Mouse (Mus musculus) kidney, postnatal 10 days (tissue): ENCODE measurements at regions not wholly inside any gene's neighbourhood (a gene's known extent, or its start where the extent isn't known, plus 50 kb on each side); places are given as distances from the start of the nearest gene placed in this dataset.
A peak's percentile ranks its signal among the peaks of the same experiment; 100 is the strongest.
"Not testable (repeated sequence)": the region's sequence is repeated elsewhere in the genome, so short reads cannot be mapped to it uniquely, and the experiment has no call there.

Experiments used
- DNase-seq: peaks from one replicate; pipeline ENCODE4 v3.0.0; 2021; ENCODE audit warnings: mixed read lengths

GRCm38 (mm10) chr16:26860566-26860965 lies 130.9 kb downstream of the Gmnc start:
- no peak for DNase-seq

- DNase-seq = no peak
These were observed 142.3 kb downstream of the Gmnc start for GRCm38 (mm10) chr16:26849191-26849590.

- DNase-seq = no peak
These were observed 164.4 kb downstream of the Gmnc start for GRCm38 (mm10) chr16:26827006-26827405.

- not testable (repeated sequence) for DNase-seq
These were observed 180.3 kb downstream of the Gmnc start for GRCm38 (mm10) chr16:26811201-26811600.

DNA sequence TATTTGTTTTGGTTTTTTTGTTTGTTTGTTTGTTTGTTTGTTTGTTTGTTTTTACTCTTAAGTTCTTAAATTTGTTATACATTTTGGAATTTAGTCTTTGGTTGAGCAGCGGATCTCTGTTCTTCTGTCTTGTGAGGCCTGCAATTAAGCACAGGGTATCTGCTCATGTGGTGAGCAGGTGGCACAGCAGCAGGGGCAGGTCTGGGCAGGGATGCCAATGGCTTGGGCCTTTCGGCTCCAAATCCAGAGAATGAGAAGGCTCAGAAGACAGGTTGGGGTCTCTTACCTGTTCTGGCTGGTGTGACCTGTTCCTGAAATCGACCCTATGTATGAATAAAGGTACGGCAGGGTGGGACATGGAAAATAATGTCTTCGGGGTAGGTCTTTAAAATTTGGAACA lies 186.0 kb downstream of the Gmnc start:
- DNase-seq = no peak

DNA sequence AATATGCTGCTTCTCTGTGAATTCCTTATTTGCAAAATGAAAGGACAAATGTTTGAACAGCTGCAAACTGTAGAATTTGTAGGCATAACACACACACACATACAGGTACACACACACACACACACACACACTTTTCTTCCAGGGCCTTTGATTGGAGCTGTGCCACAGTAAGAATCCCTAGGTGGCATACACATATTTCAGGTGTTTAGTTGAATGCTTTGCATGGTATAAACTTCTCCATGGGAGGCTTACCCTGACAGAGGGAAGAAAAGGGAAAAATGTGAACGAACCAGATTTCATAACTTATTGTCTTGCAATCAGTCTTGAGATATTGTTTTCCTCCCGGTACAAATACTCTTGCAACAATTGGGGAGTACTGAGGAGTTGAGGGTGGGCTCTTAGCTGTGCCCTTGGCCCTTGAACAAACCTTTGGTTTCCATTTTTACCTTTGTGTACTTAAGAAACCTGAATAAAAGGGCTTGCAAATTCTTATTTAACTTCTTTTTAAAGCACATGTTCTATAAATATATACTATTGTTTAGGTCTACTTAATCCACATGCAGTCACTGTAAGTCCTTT lies 204.3 kb downstream of the Gmnc start:
- DNase-seq = no peak

DNA sequence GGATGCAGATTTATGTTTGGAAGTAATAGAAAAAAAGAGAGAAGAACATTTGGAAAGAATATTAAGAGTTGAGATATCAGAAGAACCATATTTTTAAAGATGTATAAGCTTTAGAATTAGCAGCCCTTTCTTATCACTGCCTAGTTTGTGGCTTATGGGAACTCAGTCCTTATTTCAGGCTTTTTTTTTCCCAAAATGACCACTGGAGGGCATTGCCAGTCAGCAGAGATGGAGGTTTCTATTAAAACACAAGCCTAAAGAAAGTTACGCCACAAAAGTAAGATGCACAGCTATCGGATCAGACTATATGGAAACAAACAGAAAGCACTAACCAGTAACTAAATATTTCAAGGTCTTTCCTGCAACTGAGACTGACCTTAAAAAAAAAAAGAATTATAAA lies 200.8 kb downstream of the Il1rap start:
- peak; percentile 7 for DNase-seq
